Mouse (Mus musculus) T-helper 2 cell (primary cell): Measurements from ENCODE around the gene Rem2.

Experiments
- in situ Hi-C: fragments of 300-600 bp; cut with MboI, MseI; formaldehyde crosslinking; loops from one replicate; pipeline ENCODE4 v1.15.1; 2025; ENCODE audit warnings: high pct_unique_total_duplicates

Gene Rem2

DNA sequence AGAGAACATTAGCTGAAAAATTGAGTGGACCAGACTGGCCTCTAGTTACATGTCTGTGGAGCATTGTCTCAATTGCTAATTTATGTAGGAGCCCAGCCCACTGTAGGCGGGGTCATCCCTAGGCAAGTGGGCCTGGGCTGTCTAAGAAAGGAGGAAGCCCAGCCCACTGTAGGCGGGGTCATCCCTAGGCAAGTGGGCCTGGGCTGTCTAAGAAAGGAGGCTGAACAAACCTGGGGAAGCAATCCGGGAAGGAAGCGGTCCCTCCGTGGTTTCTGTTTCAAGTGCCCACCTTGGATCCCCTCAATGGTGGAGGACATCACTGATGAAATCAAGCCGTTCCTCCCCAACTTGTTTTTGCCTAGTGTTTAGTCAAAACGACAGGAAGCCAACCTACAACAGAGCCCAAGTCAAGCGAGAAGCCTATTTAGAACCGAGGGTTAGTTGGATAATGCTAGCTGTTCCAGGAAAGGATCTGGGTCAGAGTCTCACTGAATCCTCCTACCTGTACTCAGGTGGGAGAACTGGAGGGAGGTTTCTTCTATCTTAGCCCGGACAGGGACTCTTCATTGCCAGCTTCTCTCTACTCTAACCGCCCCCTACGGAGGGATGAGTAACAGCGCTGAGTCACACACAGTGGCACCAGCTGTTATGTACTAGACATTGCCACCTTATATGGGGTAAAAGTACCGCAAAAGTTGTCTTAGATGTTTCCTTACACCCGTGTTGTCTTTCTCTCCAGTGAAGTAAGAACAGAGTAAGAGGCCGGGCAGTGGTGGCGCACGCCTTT lies 16.6 kb downstream of the Rem2 start:
- in situ Hi-C loops: no loop called here

DNA sequence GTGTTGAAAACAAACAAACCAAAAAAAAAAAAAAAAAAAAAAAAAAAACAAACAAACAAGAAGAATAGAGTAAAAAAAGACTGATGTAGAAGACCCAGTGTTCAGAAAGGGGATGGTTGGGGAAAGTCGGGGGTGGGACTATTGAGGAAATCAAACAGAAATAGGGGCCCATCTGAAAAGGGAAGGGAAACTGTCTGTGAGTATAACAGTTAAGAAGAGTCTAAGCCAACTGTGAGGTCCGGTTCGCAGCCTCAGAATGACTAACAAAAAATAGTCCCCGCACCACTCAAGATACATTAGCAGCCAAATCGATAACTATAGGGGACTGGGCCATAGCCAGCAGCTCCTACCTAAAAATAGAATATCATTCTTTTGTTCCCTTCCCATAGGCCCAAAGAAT lies 17.3 kb downstream of the Rem2 start:
- in situ Hi-C loops: no loop called here

DNA sequence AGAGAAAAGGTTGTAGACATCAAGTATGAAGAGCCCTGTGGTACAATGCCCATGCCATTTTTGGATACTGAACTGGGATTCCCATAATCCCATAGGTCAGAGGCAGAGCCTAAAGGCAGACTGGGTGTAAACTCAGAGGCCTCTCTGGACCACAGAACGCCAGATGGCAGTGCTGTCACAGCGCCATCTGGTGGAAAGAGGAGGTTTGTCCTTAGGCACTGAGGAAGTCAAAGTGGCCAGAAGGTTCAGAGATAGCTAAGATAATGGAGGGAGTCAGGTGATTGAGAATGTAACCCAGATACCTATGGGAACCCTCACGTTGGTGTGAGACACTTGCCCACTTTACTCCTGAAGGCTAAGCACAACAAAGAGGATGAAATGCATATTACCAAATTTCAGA lies 18.3 kb downstream of the Rem2 start:
- in situ Hi-C loops: no loop called here

DNA sequence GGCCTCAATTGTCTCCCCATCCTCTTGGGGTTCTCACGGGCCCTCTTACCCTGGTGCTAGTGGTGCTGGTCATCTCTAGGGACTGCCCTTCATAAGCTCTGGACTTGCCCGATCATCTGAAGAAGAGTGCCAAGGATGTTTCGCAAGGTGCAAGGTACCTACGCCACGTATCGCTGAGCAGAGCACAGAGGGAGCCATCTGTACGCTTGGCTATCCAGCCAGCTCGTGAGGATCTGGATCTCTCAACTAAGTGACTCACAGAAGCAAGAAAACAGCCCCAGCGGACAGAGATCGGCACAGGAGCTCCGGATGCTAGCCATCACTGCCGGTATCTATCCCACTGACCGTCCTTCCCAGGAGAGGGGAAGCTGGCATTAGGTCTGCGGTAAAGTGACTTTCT lies 20.8 kb downstream of the Rem2 start:
- in situ Hi-C loops: no loop called here

DNA sequence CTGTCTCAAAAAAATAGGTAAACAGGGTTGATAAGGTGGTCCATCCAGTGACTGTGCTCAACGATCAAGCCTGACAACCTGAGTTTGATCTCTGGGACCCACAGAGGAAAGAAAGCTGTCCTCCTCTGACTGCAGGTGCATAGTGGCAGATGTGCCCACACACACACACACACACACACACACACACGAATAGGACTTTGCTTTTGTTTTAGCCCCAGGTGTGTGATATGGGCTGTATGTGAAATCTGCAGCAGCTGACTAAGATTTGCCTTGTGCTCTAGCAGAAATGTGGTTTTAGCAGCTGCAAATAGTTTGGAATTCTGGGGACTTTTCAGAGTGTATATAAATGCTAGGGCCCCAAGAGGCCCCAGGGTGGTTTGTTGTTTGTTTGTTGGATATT lies 23.4 kb downstream of the Rem2 start:
- in situ Hi-C loops: no loop called here

DNA sequence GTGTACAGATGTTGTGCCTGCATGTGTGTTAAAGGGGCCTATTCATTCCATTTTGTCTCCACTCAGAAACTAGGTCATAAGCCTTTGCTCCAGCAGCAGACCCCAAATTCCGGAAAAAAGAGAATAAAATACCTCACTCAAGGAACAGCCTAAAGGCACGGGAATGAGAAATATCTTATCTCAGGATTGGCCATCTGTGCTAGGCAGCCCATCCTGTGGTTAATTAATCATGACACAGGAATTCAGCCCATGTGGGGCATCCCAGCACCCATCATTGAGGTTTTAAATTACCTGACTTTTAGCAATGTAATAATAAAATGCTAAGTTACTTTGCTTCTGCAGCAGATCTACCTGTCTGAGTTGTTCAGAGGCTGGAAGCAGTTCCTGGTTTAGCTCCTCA lies 25.5 kb downstream of the Rem2 start:
- in situ Hi-C loops: no loop called here

DNA sequence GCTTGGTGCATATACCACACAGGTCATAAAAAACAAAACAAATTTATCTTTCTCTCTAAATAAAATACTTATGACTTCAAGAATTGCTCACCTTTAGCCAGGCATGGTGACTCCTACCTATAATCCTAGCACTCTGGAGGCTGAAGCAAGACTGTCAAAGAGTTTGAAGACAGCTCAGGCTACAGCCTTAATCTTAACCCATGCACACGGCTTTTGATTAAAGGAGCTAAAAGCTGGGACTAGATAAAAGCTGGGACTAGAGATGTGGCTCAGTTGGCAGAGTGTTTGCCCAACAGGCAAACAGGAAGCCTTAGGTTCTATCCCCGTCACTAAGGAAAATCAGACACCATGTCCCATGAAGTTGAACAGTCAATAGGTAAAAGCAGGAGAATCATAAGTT lies 27.2 kb downstream of the Rem2 start:
- in situ Hi-C loops: no loop called here

DNA sequence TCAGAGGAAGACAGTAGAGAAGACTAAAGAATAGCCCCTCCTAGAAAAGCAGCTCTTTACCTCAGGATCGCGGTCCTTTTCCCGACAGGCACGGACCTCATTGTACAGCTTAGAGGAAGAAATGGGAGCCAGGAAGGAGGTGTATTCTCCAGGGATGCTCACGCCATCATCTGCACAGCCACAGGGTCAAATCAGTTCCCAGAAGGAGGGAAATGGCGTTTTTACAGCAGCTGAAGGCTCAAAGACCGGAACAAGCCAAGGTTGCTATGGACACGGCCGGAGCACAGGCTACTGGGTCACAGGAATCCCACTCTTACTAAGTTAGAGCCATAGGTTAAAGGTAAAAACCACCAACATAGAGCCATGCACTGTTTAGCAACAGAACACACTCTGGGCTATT lies 33.9 kb downstream of the Rem2 start:
- in situ Hi-C loops: no loop called here

DNA sequence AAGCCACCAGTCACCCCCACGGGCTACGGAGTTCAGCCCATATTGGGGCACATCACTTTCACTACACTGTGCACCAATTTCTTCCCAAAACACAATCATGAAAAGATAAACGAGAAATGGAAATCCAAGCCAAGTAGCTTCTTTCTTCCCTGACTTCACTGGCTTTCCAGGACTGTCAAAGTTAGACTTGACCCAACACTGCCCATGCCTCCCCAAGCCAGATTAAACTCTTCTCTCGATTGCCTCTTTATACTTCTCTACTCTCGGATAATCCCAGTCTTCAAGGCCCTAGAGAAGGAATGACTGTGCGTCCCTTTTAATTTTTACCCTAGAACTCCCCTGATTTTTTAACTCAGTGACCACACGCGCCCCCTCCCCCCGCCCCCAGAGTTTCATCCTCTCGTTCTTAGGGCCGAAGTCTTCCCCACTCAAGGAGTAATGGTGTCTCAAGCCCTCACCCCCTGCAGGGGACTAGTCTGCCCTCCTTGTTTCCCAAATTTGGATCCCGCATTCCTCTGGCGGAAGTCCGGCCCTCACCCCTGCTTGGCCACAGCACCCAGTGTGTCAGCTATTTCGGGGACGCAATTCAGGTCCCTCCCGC lies 40.9 kb downstream of the Rem2 start:
- in situ Hi-C loops: no loop called here

DNA sequence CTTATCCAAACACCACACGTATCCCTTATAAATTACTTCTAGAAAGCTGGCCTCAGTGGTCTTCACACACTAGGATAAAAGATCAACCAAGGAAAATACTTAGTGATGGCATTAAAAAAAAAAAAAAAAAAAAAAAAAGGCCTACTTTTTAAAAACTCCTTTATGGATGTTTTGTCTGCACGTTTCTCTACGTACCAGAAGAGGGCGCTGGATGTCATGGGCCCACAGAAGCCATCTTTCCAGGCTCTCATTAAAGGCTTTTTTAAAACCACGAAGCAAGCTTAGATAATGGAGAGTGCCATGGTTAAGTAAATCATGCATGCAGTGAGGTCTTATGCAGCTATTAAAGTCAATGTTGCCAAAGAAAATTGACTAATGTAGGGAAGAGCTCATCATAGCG lies 47.7 kb downstream of the Rem2 start:
- in situ Hi-C loops: no loop called here

DNA sequence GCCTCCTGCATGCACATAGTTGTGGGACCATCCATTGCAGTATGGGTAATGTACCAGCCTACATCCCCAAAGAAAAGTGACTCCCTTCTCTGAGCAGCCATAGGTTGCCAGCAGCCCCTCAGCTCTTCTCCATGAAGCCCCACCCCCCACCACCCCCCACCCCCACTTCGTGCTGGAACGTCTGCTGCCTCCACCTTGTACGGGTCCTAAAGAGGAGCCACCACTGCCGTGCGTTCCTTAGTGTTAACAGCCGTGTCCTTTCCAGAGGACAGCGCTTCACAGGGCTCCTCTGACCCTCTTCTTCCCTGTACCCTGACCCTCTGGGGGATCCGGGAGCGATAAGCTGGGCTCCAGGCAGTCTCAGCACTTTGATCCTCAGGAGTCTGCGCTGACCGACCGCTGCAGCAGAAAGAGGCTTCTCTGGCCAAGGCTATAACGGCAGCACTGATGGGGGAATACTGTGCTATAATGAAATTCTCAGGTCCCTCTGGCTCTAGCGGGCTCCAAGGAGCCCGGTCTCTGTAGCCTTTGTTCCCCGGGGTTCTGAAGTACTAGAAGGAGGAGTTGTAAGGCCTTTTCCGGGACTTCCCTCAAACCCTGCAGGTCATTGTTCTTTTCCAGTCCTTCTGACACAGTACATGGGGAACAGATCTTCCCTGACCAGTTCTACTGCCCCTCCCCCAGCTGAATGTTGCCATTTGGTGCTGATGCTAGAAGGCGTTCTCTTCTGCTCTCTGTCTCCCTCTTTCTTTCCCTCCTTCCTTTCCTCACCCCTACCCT lies 51.5 kb downstream of the Rem2 start:
- in situ Hi-C loops: no loop called here

DNA sequence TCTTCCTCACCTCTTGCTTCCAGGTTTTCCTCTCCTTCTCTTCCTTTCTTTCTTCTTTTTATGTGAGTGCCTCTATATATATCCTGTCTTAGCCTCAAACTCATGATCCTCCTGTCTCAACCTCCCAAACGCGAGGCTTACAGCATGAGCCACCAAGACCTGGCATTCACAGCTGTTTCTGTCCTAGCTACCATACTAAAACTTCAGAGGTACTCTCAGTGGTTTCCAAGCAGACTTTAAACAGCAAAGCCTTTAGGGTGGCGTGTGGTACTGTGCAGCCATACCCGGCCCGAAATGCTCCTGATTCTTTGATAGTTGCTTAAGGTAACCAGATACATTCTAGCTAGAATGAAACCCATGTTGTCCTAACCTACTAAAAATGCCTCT lies 52.1 kb downstream of the Rem2 start:
- in situ Hi-C loops: no loop called here

DNA sequence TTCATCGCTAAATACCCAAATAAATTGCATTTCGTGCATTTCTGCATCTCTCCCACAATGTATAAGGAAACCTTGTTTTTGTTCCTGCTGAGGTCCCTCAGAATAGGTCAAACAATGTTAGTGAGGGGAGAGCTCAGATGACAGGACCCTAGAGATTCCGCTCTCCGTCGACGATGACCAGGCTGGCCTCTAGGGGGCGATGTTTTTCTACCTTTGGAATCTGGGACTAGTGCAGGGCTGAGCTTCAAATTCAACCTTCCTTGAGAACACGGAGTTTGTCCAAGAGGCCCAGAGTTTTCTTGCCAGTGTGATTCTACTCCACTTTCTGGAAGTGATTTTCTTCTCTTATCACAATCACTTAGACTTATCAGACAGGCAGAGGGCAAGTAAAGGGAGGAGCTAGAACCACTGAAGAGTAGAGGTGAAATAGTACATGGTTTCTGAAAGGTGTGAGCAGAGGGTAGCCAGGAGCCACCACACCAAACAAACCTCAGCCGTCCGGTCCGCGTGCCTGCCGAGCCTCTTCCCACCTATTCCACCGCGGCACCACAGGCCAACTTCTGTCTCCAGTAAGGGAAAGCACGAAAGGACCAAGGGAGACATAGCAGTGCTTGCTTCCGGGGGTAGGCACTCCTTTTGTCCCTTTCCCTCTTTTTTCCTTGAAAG lies 52.7 kb downstream of the Rem2 start:
- in situ Hi-C loops: no loop called here
